Mouse (Mus musculus) thymus, adult 2 months (tissue): ENCODE results near the gene Gm10718.
"Not testable (repeated sequence)": the region's sequence is repeated elsewhere in the genome, so short reads cannot be mapped to it uniquely, and the experiment has no call there.

ENCODE experiments used
- CTCF ChIP-seq: fragments of 200-500 bp; IDR thresholded peaks from 2 replicates; pipeline ENCODE4 v1.5.1; 2012; ENCODE audit warnings: mild to moderate bottlenecking, control low read depth, low read length, moderate library complexity, borderline replicate concordance; ENCODE audit not compliant: control insufficient read depth, poor library complexity, insufficient read depth; ENCODE audit errors: extremely low read depth
- POLR2A ChIP-seq: fragments of 200-500 bp; IDR thresholded peaks from 2 replicates; pipeline ENCODE4 v1.6.1; 2012; ENCODE audit warnings: mild to moderate bottlenecking, low read length, control low read depth, moderate library complexity; ENCODE audit not compliant: control insufficient read depth, poor library complexity, insufficient read depth; ENCODE audit errors: extremely low read depth

- not testable (repeated sequence) for TF ChIP-seq POLR2A, CTCF
Observed at GRCm38 (mm10) chr9:3036577-3036976, 13.2 kb downstream of the Gm10718 start, which contains the start of gene Gm10715.
